Mouse (Mus musculus): ENCODE data around the gene Isg15. TPM values are rescaled to one million over a fixed set of nuclear protein-coding genes. Genes with fewer than 3 reads are reported as not detected.

The Isg15 gene
- polyA plus RNA-seq (2015; fragmentation: Nextera tagmentation; extraction: Ambion mirVana), result 1.4 and 2.3 TPM in 2 replicates

DNA sequence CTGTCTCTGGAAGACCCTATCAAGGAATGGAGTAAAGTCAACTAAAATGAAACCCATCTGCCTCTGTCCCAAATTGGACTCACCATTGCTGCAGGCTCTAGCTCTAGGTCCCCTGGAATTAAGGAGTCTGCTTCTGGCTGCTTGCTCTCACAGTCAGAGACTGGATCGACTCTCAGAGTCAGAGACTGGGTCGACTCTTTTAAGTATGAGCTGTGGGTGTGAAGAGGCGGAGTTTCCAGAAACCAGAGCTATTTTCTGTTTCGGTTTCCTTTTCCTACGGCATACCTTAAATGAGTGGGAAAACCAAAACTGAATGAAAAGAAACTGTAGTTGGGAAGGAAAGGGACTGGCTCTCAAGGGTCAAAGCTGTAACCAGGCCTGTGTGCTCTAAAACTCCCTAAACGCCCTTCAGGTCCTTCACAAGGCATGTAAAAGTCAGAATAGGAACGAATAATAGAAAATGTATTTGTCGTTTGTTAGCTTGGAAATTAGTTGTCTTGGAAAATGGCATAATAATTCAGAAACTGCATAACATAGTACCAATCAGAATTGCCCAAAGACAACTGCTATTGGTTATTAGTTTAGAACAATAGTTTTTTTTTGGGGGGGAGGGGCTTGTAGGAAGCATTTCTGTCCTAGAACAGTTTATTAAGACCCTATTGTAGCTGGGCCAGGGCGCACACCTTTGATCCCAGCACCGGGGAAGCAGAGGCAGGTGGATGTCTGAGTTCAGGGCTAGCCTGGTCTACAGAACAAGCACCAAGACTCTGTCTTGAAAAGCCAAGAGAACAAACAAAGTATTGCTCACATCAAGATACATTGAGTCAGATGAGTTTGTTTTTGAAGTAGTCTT, at the start of gene Isg15:
Gene Isg15 (minus strand): TSS at position 196 of the 853 bp plus-strand sequence.
- H3K4me1 ChIP-seq (ENCODE audit: control insufficient read depth, insufficient read depth, low read length), result peaks cover 19% of the 10 kb centered on the region
- H3K27me3 ChIP-seq (ENCODE audit: control insufficient read depth, insufficient read depth, low read length), result peaks cover 9% of the 10 kb centered on the region
- 0 out of 2 replicates have a peak within 1 kb of the TSS, but pooled peaks have one; percentile 18 for H3K9ac ChIP-seq (ENCODE audit: low read length)
- H3K4me2 ChIP-seq (ENCODE audit: low read depth, low read length), result peak within 1 kb of the TSS; percentile 36; the same call in 1 of the 2 replicates
- no peaks in the 10 kb centered on the region for H3K36me3 ChIP-seq (ENCODE audit: control insufficient read depth, insufficient read depth, low read length)
- WGBS, result 53% methylated on average over 10 of the region's 10 CpGs
- no peak for ATAC-seq (ENCODE audit: insufficient read depth, low FRiP score)
- H3K27ac ChIP-seq (ENCODE audit: low read length), result no peak within 1 kb of the TSS
- no peak within 1 kb of the TSS for H3K4me3 ChIP-seq (replicated peaks; ENCODE audit: low read length)
- H3K9me3 ChIP-seq (replicated peaks; ENCODE audit: control insufficient read depth, low read length), result no peaks in the 10 kb centered on the region

DNA sequence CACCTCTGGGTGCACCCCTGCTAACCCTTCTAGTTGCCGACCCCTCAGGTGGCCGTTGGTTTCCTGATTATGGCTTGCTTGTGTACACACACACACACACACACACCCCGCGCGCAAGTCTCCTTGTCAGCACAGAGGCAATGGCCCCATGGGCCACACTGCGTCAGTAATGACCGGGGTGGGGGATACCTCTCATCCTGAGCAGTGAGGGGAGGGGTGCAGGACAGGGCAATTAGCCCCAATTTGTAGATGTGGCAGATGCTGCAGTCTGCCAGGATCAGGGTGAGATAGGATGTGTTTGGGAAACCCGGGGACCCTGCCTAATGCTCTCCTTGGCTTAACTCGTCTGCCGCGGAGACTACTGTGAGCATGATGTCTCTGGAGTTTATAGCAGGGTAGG, 48.9 kb upstream of the Isg15 start:
- ATAC-seq (ENCODE audit: insufficient read depth, low FRiP score), result peak; percentile 14; the same call in 1 of the 2 replicates
- Histone ChIP-seq H3K27me3 (ENCODE audit: control insufficient read depth, insufficient read depth, low read length) (peaks cover 14% of the 10 kb centered on the region), H3K9me3 (replicated peaks; ENCODE audit: control insufficient read depth, low read length) (no peaks in the 10 kb centered on the region), H3K4me2 (ENCODE audit: low read depth, low read length) (no peak overlapping the region), H3K36me3 (ENCODE audit: control insufficient read depth, insufficient read depth, low read length) (peaks cover 6% of the 10 kb centered on the region; the same call in 1 of the 2 replicates), H3K4me3 (replicated peaks; ENCODE audit: low read length) (no peak overlapping the region), H3K27ac (ENCODE audit: low read length) (no peak overlapping the region), H3K9ac (ENCODE audit: low read length) (no peak overlapping the region), H3K4me1 (ENCODE audit: control insufficient read depth, insufficient read depth, low read length) (peaks cover 4% of the 10 kb centered on the region; the same call in 1 of the 2 replicates)
- WGBS, result 59% methylated on average over 11 of the region's 11 CpGs

DNA sequence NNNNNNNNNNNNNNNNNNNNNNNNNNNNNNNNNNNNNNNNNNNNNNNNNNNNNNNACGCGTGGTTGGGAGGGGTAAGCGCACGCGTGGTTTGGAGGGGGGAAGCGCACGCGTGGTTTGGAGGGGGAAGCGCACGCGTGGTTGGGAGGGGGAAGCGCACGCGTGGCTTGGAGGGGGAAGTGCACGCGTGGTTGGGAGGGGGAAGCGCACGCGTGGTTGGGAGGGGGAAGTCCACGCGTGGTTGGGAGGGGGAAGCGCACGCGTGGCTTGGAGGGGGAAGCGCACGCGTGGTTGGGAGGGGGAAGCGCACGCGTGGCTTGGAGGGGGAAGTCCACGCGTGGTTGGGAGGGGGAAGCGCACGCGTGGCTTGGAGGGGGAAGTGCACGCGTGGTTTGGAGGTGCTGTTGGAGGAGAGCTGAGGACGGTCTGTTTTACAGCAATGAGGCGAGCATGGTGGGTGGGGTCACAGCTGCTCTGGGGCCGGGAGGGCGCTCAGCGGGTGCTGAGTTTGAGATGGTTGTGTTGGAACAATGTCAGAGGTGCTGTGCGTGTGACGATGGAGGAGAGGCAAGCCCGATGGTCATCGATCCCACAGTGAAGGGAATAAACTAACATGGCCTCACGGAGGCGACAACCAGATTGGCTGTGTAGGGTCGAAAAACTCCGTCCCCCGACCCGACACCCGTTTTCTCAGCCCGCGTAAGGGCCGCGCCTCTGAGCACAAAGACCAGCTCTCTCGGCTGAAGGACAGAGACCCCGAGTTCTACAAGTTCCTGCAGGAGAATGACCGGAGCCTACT, 36.2 kb upstream of the Isg15 start:
- Histone ChIP-seq H3K4me3 (replicated peaks; ENCODE audit: low read length) (peak overlapping the region; percentile 95), H3K27me3 (ENCODE audit: control insufficient read depth, insufficient read depth, low read length) (no peaks in the 10 kb centered on the region), H3K9me3 (replicated peaks; ENCODE audit: control insufficient read depth, low read length) (no peaks in the 10 kb centered on the region), H3K4me1 (ENCODE audit: control insufficient read depth, insufficient read depth, low read length) (peaks cover 8% of the 10 kb centered on the region), H3K27ac (ENCODE audit: low read length) (peak overlapping the region; percentile 95; the same call in 1 of the 2 replicates), H3K36me3 (ENCODE audit: control insufficient read depth, insufficient read depth, low read length) (peaks cover 24% of the 10 kb centered on the region), H3K9ac (ENCODE audit: low read length) (peak overlapping the region; percentile 87), H3K4me2 (ENCODE audit: low read depth, low read length) (peak overlapping the region; percentile 76)
- 21% methylated on average over 55 of the region's 60 CpGs for whole genome bisulfite sequencing
- ATAC-seq (ENCODE audit: insufficient read depth, low FRiP score), result no peak

DNA sequence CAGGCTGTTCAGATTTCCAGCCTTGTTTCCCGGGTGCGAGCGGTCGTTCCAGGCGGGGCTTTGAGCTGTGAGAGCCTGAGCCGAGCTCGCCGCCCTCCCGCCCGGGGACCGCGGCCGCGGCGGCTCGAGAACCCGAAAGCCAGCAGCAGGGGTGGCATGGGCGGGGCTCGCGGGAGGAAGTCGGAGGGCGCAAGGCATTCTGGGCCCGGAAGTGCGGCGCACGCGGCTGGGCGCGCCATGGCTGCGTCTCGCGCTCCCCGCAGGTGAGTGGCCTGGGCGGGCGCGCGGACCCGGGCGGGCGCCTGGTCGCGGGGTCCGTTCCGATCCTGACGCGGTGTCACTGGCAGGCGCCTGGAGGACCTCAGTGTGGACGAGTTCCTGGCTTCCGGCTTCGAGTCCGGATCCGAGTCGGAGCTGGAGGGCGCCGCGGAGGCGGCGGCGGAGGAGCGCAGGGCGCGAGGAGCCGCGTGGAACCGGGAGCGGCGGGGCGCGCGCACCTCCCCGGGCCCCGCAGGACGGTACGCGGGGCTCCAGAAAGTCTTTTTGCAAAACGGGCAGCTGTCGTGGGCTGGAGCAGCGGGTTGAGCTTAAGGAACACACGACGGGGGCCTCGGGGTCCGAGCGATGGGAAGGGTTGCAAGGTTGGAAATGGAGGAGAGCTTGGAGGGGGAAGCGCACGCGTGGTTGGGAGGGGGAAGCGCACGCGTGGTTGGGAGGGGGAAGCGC, 35.4 kb upstream of the Isg15 start, which contains the start of gene Noc2l:
Gene Noc2l (plus strand): TSS at position 203 of the 726 bp plus-strand sequence.
- peaks cover 25% of the 10 kb centered on the region for H3K36me3 ChIP-seq (ENCODE audit: control insufficient read depth, insufficient read depth, low read length)
- WGBS, result under 1% methylated on average over 85 of the region's 90 CpGs
- peak; percentile 92 for ATAC-seq (ENCODE audit: insufficient read depth, low FRiP score)

DNA sequence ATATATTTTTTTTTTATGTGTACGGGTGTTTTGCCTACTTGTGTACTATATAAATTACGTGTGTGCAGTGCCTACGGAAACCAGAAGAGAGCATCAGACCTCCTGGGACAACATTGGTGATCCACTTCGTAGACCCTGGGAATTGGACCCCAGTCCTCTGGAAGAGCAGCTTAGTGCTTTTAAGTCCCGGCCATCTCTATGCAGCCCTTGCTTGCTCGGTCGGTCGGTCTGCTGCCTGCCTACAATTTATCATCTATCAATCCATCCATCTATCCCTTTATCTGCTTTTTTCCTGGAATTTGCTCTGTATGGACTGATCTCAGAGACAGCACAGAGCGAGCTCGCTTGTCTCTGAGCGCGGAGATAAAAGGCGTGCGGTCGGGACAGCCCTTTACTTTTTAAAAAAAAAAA, 34.7 kb upstream of the Isg15 start:
- peak overlapping the region; percentile 68 for H3K9ac ChIP-seq (ENCODE audit: low read length)
- peak overlapping the region; percentile 95 for H3K4me3 ChIP-seq (replicated peaks; ENCODE audit: low read length)
- WGBS, result under 1% methylated on average over 15 of the region's 15 CpGs
- no peaks in the 10 kb centered on the region for H3K9me3 ChIP-seq (replicated peaks; ENCODE audit: control insufficient read depth, low read length)
- H3K36me3 ChIP-seq (ENCODE audit: control insufficient read depth, insufficient read depth, low read length), result peaks cover 20% of the 10 kb centered on the region
- H3K4me2 ChIP-seq (ENCODE audit: low read depth, low read length), result peak overlapping the region; percentile 76
- no peak for ATAC-seq (ENCODE audit: insufficient read depth, low FRiP score)
- H3K27ac ChIP-seq (ENCODE audit: low read length), result peak overlapping the region; percentile 95
- peaks cover 8% of the 10 kb centered on the region for H3K4me1 ChIP-seq (ENCODE audit: control insufficient read depth, insufficient read depth, low read length)
- H3K27me3 ChIP-seq (ENCODE audit: control insufficient read depth, insufficient read depth, low read length), result no peaks in the 10 kb centered on the region

More for the DNA sequence above, 35.4 kb upstream of the Isg15 start, which contains the start of gene Noc2l:
- Histone ChIP-seq H3K27me3 (ENCODE audit: control insufficient read depth, insufficient read depth, low read length) (no peaks in the 10 kb centered on the region), H3K4me2 (ENCODE audit: low read depth, low read length) (peak within 1 kb of the TSS; percentile 76), H3K27ac (ENCODE audit: low read length) (peak within 1 kb of the TSS; percentile 95), H3K9ac (ENCODE audit: low read length) (peak within 1 kb of the TSS; percentile 87), H3K4me3 (replicated peaks; ENCODE audit: low read length) (peak within 1 kb of the TSS; percentile 95), H3K4me1 (ENCODE audit: control insufficient read depth, insufficient read depth, low read length) (peaks cover 8% of the 10 kb centered on the region), H3K9me3 (replicated peaks; ENCODE audit: control insufficient read depth, low read length) (no peaks in the 10 kb centered on the region)

DNA sequence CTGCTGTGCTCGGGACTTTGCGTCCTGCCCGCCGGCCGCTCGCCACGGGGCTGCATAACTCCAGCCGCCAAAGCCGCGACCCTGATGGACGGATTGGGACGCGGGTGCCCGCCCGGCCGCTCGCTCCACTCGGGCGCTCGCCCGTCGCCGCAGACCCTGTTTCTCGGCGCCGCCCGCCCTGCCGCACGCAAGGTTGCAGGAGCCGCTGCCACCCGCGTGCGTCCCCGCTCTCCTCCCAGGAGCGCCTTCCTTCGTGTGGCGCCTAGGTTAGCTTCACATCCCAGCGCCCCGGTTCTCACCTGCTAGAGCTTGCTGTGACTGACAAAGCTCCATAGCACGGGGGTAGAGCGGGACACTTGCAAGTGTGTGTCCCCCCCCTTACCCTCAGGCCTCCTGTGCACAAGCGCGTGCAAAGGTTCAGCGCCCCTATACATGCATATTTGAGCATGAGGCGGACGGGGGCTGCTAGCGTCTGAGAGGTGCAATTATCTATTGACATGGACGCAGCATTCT, 34.1 kb upstream of the Isg15 start, which contains the start of gene Plekhn1:
Gene Plekhn1 (minus strand): TSS at position 157 of the 513 bp plus-strand sequence.
- Histone ChIP-seq H3K36me3 (ENCODE audit: control insufficient read depth, insufficient read depth, low read length) (peaks cover 19% of the 10 kb centered on the region), H3K9ac (ENCODE audit: low read length) (peak within 1 kb of the TSS; percentile 79), H3K4me2 (ENCODE audit: low read depth, low read length) (peak within 1 kb of the TSS; percentile 76), H3K27ac (ENCODE audit: low read length) (peak within 1 kb of the TSS; percentile 95), H3K27me3 (ENCODE audit: control insufficient read depth, insufficient read depth, low read length) (no peaks in the 10 kb centered on the region), H3K4me1 (ENCODE audit: control insufficient read depth, insufficient read depth, low read length) (peaks cover 8% of the 10 kb centered on the region), H3K4me3 (replicated peaks; ENCODE audit: low read length) (peak within 1 kb of the TSS; percentile 95), H3K9me3 (replicated peaks; ENCODE audit: control insufficient read depth, low read length) (no peaks in the 10 kb centered on the region)
- no peak for ATAC-seq (ENCODE audit: insufficient read depth, low FRiP score)
- WGBS, result under 1% methylated on average over 37 of the region's 48 CpGs

DNA sequence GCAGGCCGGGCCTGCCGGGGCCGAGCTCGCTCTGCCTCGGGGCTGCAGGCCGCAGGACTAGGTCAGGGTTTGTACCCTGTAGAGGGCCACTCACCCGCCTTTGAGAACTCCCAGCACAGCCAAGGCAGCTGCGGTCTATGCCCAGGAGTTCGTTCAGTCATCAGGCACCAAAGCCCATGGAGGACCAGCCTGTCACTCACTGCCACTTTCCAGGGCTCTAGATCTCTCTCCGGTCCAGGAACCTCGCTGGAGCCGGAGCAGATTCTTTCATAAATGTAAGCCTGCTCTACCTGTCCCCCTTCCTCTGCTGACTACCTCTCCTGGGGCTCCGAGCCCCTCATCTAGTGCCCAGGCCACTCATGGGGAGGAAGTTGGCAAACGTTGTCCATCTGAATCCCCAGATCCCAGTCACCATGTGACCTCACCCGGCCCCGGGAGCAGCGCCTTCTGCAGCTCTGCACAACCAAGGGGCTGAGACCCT, 33.4 kb upstream of the Isg15 start:
- H3K9ac ChIP-seq (ENCODE audit: low read length), result peak overlapping the region; percentile 79
- H3K4me1 ChIP-seq (ENCODE audit: control insufficient read depth, insufficient read depth, low read length), result peaks cover 9% of the 10 kb centered on the region
- no peak for ATAC-seq (ENCODE audit: insufficient read depth, low FRiP score)
- 6% methylated on average over 17 of the region's 17 CpGs for WGBS
- H3K27ac ChIP-seq (ENCODE audit: low read length), result peak overlapping the region; percentile 0; the same call in 1 of the 2 replicates
- H3K27me3 ChIP-seq (ENCODE audit: control insufficient read depth, insufficient read depth, low read length), result no peaks in the 10 kb centered on the region
- H3K9me3 ChIP-seq (replicated peaks; ENCODE audit: control insufficient read depth, low read length), result no peaks in the 10 kb centered on the region
- peak overlapping the region; percentile 76 for H3K4me2 ChIP-seq (ENCODE audit: low read depth, low read length)
- H3K36me3 ChIP-seq (ENCODE audit: control insufficient read depth, insufficient read depth, low read length), result peaks cover 20% of the 10 kb centered on the region
- peak overlapping the region; percentile 95 for H3K4me3 ChIP-seq (replicated peaks; ENCODE audit: low read length)

DNA sequence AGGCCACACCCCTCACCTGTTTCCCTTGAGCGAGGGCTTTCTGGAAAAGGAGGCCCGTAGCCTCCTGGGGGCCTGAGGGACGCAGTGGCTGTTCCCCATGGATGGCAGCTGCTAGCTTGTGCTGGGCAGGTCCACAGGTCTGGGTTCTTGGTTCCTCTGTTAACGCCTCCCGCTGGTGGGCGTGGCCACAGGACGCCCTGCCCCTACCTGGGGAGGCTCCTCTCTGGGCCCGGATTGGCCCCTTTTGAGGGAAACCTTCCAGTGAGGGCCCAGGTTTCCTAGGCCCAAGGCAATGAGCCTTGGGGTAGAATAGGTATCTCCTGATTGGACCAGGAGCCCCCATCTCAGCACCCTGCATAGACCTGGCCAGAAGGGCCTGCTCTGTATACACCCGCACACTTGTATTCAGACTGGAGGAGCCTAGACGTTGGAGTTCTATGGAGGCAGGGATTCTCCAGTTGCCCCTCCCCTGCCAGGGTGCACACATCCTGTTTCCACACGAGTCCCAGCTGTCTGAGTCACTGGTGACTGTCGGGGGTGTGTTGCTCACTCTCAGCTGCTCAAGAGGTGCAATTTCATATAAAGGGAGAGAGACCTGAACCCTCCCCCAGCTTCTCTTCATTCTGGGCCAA, 27.9 kb upstream of the Isg15 start:
- H3K4me1 ChIP-seq (ENCODE audit: control insufficient read depth, insufficient read depth, low read length), result peaks cover 16% of the 10 kb centered on the region
- peaks cover 16% of the 10 kb centered on the region for H3K36me3 ChIP-seq (ENCODE audit: control insufficient read depth, insufficient read depth, low read length)
- H3K4me2 ChIP-seq (ENCODE audit: low read depth, low read length), result peak overlapping the region; percentile 37
- peak; percentile 72 for ATAC-seq (ENCODE audit: insufficient read depth, low FRiP score)
- H3K9ac ChIP-seq (ENCODE audit: low read length), result peak overlapping the region; percentile 51
- 20% methylated on average over 12 of the region's 12 CpGs for WGBS
- peak overlapping the region; percentile 29 for H3K4me3 ChIP-seq (replicated peaks; ENCODE audit: low read length)
- no peaks in the 10 kb centered on the region for H3K9me3 ChIP-seq (replicated peaks; ENCODE audit: control insufficient read depth, low read length)
- H3K27ac ChIP-seq (ENCODE audit: low read length), result peak overlapping the region; percentile 70
- no peaks in the 10 kb centered on the region for H3K27me3 ChIP-seq (ENCODE audit: control insufficient read depth, insufficient read depth, low read length)
